Mouse (Mus musculus): Measurements from ENCODE around the gene Stab1. TPM values are rescaled to one million over a fixed set of nuclear protein-coding genes. Genes with fewer than 3 reads are reported as not detected.
A peak's percentile ranks its signal among the peaks of the same experiment; 100 is the strongest.

Gene Stab1
- polyA plus RNA-seq, 1 experiment from 2014 or later, result 35.0 TPM

DNA sequence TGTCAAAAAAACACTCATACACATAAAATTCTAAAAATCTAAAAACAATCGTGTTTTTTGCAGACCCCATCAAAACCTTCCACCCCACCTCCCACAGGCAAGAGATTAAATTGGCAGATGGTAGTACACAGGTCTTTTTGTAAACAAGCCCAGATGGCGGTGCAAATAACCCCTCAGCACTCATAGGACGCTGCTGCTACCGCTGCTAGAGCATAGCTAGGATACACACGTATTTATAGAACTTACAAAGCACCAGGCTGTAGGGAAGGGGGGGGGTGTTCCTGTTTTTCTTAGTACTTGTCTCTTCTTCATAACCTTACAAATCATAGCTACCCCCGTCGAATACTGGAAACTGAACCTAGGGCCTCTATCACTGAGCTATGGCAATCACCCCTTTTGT is 25.4 kb upstream of the Stab1 start:
- no peaks in the 10 kb centered on the region for H3K9me3 ChIP-seq
- H3K27me3 ChIP-seq (replicated peaks), result no peaks in the 10 kb centered on the region
- H3K4me3 ChIP-seq (replicated peaks), result no peak overlapping the region
- 0 out of 2 replicates have a peak, but pooled peaks cover 4% of the 10 kb centered on the region for H3K4me1 ChIP-seq
- 74% methylated on average over 7 of the region's 7 CpGs for WGBS
- no peak for ATAC-seq (ENCODE audit: insufficient read depth, low FRiP score, low read depth)
- peaks cover 46% of the 10 kb centered on the region for H3K36me3 ChIP-seq
- no peak overlapping the region for H3K27ac ChIP-seq
- H3K9ac ChIP-seq, result no peak overlapping the region
- no peak overlapping the region for H3K4me2 ChIP-seq

DNA sequence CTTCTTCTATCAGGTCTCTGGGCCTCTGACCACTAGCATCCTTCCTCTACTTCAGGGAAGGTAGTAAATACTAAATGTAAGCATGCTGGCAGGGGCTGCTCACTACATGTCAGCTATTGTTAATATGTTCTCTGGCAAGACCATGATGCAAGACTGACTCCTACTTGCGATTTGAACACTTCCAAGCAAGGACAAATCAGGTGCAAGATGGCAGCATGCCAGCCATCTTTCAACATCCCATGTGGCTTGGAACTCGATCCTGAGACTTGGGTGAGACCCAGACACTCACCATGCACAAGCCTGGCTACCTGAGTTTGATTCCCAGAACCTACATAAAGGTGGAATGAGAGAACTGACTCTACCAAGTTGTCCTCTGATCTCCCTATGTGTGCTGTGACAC is 23.5 kb upstream of the Stab1 start:
- Histone ChIP-seq H3K27ac (no peak overlapping the region), H3K9ac (no peak overlapping the region), H3K4me1 (0 out of 2 replicates have a peak, but pooled peaks cover 4% of the 10 kb centered on the region), H3K36me3 (peaks cover 63% of the 10 kb centered on the region), H3K4me2 (no peak overlapping the region), H3K27me3 (replicated peaks) (no peaks in the 10 kb centered on the region), H3K4me3 (replicated peaks) (no peak overlapping the region), H3K9me3 (no peaks in the 10 kb centered on the region)
- no peak for ATAC-seq (ENCODE audit: insufficient read depth, low FRiP score, low read depth)
- 61% methylated on average over 2 of the region's 2 CpGs for WGBS

DNA sequence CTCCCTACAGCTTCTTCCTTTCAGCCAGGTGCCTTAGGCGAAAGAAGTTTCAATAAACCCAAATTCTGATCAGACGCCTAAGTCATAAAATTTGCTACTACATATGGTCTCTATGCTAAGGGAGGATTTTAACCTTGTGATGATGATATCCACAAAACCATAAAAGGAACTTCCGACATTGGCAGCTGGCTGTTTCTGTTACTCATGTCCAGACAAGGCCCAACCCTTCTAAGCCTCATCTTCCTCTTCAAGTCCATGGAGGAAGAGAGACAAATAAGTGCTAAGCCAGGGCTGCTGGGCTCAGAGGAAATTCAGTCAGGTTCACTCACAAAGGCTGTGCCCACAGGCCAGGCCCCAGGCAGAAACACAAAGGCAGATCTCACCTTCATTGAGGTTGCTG is 20.9 kb upstream of the Stab1 start:
- H3K4me3 ChIP-seq (replicated peaks), result no peak overlapping the region
- no peak overlapping the region for H3K4me2 ChIP-seq
- no peaks in the 10 kb centered on the region for H3K27me3 ChIP-seq (replicated peaks)
- ATAC-seq (ENCODE audit: insufficient read depth, low FRiP score, low read depth), result no peak
- H3K4me1 ChIP-seq, result no peaks in the 10 kb centered on the region
- peak overlapping the region; percentile 33; the same call in 1 of the 2 replicates for H3K27ac ChIP-seq
- WGBS, result 80% methylated on average over 3 of the region's 3 CpGs
- H3K9ac ChIP-seq, result no peak overlapping the region
- peaks cover 79% of the 10 kb centered on the region for H3K36me3 ChIP-seq
- no peaks in the 10 kb centered on the region for H3K9me3 ChIP-seq

DNA sequence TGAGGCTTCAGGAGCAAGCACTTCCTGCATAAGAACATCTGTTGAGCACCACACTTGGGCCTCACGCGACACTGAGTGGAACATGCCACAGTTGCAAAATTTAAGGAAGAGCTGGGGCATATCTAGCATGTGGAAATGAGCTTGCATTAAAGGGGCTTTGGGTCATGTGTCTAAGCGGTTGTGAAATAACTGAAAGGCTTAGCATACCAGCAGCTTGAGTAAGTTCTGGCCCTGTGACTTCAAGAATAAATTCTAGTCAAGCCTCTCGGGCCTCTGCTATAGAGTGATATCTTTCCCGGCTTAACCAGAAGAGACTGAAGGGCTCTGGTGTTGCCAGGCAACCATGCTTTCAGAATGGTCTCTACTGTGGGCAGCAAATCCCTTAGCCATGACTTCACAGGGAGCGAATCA is 20.3 kb upstream of the Stab1 start:
- Histone ChIP-seq H3K4me1 (no peaks in the 10 kb centered on the region), H3K9ac (no peak overlapping the region), H3K36me3 (peaks cover 84% of the 10 kb centered on the region), H3K4me3 (replicated peaks) (no peak overlapping the region), H3K27me3 (replicated peaks) (no peaks in the 10 kb centered on the region), H3K27ac (peak overlapping the region; percentile 33; the same call in 1 of the 2 replicates), H3K4me2 (no peak overlapping the region), H3K9me3 (no peaks in the 10 kb centered on the region)
- ATAC-seq (ENCODE audit: insufficient read depth, low FRiP score, low read depth), result no peak
- WGBS, result 66% methylated on average over 6 of the region's 6 CpGs

DNA sequence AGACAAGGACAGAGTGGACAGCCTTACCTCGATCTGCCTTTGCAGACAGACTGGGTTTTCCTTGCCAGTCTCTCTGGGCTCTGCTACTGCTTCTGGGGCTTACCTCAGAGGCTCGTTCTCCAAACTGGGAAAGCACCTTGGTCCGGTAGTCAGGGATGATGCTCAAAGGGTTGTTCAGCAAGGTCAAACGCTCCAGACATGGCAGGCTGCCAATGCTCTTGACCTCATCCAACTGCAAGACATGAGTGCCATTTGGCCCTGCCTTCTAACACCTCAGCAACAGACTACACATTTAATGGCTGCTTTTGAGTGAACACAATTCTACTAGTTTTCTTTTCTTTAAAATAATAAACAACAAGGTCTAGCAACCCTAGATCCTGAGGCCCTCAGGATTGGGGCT is 18.2 kb upstream of the Stab1 start:
- Histone ChIP-seq H3K4me3 (replicated peaks) (no peak overlapping the region), H3K9ac (no peak overlapping the region), H3K4me1 (no peaks in the 10 kb centered on the region), H3K4me2 (no peak overlapping the region), H3K27ac (no peak overlapping the region), H3K9me3 (no peaks in the 10 kb centered on the region), H3K27me3 (replicated peaks) (no peaks in the 10 kb centered on the region), H3K36me3 (peaks cover 96% of the 10 kb centered on the region)
- 75% methylated on average over 4 of the region's 4 CpGs for WGBS
- no peak for ATAC-seq (ENCODE audit: insufficient read depth, low FRiP score, low read depth)

DNA sequence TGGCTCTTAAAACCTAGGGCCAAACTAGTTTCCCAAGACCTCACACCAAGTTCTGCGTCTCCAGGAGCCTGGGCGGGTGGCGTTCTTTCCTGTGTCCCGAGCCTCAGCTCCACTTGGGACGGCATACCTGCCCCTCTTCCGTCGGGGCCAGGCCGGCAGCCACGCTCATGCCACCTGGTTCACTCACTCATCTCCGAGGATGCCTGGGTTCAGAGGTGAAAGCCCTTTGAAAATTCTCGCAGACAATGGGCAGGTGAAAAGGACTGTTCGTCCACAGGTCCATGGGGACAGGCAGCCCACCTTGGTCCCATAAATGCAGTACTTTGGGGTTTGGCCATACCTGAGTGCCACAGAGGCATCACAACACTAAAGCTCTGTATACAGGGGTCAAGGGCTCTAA is 15.8 kb upstream of the Stab1 start:
- Histone ChIP-seq H3K4me3 (replicated peaks) (no peak overlapping the region), H3K9me3 (no peaks in the 10 kb centered on the region), H3K4me1 (no peaks in the 10 kb centered on the region), H3K27me3 (replicated peaks) (no peaks in the 10 kb centered on the region), H3K36me3 (peaks cover 94% of the 10 kb centered on the region), H3K27ac (no peak overlapping the region), H3K4me2 (no peak overlapping the region), H3K9ac (no peak overlapping the region)
- ATAC-seq (ENCODE audit: insufficient read depth, low FRiP score, low read depth), result no peak
- 89% methylated on average over 12 of the region's 12 CpGs for WGBS

DNA sequence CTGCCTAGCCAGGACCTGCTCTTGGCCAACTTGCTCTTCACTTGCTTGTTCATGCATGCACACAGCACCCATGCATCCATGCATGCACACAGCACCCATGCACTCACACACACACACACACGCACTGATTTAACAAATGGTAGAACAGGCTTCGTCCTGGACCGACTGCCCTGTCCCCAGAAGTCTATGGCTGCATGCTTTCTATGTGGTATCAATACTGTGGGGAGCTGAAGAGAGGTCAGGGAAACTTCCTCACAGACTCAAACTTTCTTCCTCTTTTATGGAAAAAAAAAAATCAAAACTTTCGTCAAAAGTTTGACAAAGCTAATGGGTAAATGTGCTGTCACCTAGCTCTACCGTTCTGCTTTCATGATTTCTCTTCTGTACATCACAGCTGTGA is 15.1 kb upstream of the Stab1 start:
- Histone ChIP-seq H3K9me3 (no peaks in the 10 kb centered on the region), H3K4me3 (replicated peaks) (no peak overlapping the region), H3K27me3 (replicated peaks) (no peaks in the 10 kb centered on the region), H3K9ac (no peak overlapping the region), H3K4me1 (no peaks in the 10 kb centered on the region), H3K27ac (no peak overlapping the region; the same call in 1 of the 2 replicates), H3K4me2 (no peak overlapping the region), H3K36me3 (peaks cover 95% of the 10 kb centered on the region)
- WGBS, result 84% methylated on average over 5 of the region's 5 CpGs
- no peak for ATAC-seq (ENCODE audit: insufficient read depth, low FRiP score, low read depth)

DNA sequence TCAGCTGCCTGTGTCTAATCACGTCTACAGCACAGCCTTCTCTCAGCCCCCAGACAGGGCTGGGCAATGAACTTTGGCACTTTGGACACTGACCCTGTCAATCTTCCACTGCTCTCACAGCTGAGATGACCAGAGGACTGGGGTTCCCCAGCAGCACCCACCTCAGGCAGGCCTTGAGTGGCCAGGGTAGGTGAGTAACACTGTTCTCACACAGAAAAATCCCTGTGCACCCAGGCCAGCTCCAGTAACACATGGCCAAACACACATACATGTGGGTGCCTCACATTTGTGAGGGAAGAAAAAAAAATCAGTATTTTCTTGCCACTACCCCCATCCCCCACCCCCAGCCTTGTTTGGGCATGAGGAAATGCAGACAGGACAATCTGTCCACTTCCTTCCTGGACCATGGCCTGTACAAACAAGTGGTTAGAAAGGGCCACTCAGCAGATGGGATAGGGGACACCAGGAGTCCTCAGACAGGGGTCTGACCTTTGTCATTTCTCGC is 14.4 kb upstream of the Stab1 start:
- Histone ChIP-seq H3K4me3 (replicated peaks) (no peak overlapping the region), H3K27ac (no peak overlapping the region; the same call in 1 of the 2 replicates), H3K36me3 (peaks cover 93% of the 10 kb centered on the region), H3K9me3 (no peaks in the 10 kb centered on the region), H3K27me3 (replicated peaks) (no peaks in the 10 kb centered on the region), H3K4me1 (no peaks in the 10 kb centered on the region), H3K4me2 (no peak overlapping the region), H3K9ac (no peak overlapping the region)
- 57% methylated on average over 2 of the region's 2 CpGs for WGBS
- ATAC-seq (ENCODE audit: insufficient read depth, low FRiP score, low read depth), result no peak

DNA sequence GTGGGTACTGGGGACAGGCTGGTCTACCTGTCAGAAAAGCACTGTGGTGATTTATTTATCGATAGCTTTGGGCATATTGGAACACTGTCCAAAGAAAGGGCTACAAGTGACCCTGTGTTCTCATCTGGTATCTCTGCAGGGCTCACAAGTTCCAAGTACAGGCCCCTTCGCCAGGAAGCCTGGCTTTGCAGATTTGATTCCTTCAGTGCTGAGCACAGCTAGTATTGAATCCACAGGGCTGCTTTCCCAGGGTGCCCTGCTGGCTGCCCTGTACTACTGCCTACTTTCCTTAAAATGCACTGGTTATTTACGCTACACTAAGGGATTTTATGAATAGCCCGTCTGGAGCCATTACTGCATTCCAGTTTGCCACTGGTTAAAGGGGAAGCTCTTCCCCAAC is 13.1 kb upstream of the Stab1 start:
- Histone ChIP-seq H3K9me3 (no peaks in the 10 kb centered on the region), H3K27ac (no peak overlapping the region), H3K27me3 (replicated peaks) (no peaks in the 10 kb centered on the region), H3K4me3 (replicated peaks) (no peak overlapping the region), H3K4me1 (no peaks in the 10 kb centered on the region), H3K9ac (no peak overlapping the region), H3K36me3 (peaks cover 92% of the 10 kb centered on the region), H3K4me2 (no peak overlapping the region)
- WGBS, result 76% methylated on average over 4 of the region's 4 CpGs
- ATAC-seq (ENCODE audit: insufficient read depth, low FRiP score, low read depth), result no peak

DNA sequence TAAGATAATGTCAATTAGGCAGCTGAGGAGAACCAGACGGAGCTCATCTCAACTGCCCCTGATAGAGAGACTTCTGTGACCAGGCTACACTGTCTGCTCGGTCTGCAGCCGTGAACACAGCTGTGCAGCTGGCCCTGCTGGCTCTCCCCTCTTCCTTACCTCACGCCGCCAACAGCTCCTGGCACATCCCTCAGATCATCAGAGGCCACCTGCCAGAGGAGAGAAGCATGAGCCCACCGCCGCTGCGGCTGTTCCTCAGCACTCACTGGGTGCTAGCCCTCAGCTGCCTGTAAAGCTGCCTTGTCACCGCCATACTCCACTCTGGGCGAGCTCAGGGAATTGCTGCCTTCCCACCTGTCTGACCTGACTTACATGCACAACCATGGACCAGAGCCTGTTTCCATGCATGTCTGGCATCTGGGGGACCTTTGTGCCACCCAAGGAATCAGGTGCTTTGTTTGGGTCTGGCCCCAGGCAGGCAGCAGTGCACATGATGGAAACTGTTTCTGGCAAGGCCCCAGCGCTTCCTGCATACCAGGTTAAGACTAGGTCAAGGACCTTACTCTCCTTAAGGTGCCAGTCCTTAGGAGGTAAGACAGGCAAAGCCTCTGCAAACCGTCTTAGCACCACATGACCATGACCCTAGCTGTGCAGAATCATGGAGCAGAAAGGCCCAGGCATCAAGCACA is 11.4 kb upstream of the Stab1 start:
- no peak for ATAC-seq (ENCODE audit: insufficient read depth, low FRiP score, low read depth)
- no peak overlapping the region for H3K4me2 ChIP-seq
- no peak overlapping the region for H3K27ac ChIP-seq
- no peaks in the 10 kb centered on the region for H3K27me3 ChIP-seq (replicated peaks)
- no peak overlapping the region for H3K4me3 ChIP-seq (replicated peaks)
- no peaks in the 10 kb centered on the region for H3K4me1 ChIP-seq
- H3K9me3 ChIP-seq, result no peaks in the 10 kb centered on the region
- H3K9ac ChIP-seq, result no peak overlapping the region
- peaks cover 94% of the 10 kb centered on the region for H3K36me3 ChIP-seq
- WGBS, result 90% methylated on average over 12 of the region's 12 CpGs

DNA sequence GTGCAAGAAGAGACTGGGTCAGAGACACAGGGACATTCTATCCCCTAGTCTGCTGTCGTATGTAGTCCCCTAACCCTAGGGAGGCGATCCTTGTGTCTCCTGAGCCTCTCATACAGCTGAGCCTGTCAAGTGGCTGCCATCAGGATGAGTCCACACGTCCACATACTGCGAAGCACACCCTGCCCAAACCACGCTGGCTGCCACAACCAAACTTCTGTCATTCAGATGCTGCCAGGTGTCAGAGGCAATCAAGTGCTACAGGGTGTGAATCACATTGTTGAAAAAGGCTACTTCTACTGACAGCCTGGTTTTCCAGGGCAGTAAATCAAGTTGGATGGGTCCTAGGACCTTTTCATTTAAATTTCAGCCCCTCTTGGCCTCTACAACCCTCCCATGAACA is 9.3 kb upstream of the Stab1 start:
- Histone ChIP-seq H3K27ac (no peak overlapping the region), H3K27me3 (replicated peaks) (no peaks in the 10 kb centered on the region), H3K4me3 (replicated peaks) (no peak overlapping the region), H3K4me2 (no peak overlapping the region), H3K9ac (no peak overlapping the region), H3K9me3 (no peaks in the 10 kb centered on the region), H3K36me3 (peaks cover 93% of the 10 kb centered on the region), H3K4me1 (no peaks in the 10 kb centered on the region)
- no peak for ATAC-seq (ENCODE audit: insufficient read depth, low FRiP score, low read depth)
- 90% methylated on average over 5 of the region's 5 CpGs for WGBS

DNA sequence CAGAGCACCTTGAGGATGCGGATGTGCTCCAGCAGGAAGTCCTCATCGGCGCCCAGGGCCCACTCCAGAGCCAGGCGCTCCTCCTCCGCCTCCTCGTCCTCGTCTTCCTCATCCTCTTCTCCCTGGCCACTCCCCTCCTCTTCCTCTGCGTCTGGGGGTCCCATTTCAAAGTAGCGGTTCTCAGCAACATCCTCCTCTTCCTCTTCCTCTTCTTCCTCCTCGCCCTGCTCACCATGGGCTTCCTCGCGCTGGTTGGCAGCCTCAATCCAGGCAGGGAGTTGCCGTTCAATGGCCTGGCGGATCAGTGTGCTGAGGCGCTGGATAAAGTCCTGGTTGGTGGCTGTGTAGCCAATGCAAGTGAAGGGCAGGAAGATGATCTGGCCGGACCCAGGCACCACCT is 8.8 kb upstream of the Stab1 start:
- no peaks in the 10 kb centered on the region for H3K27me3 ChIP-seq (replicated peaks)
- no peaks in the 10 kb centered on the region for H3K4me1 ChIP-seq
- H3K9ac ChIP-seq, result no peak overlapping the region
- H3K9me3 ChIP-seq, result no peaks in the 10 kb centered on the region
- no peak overlapping the region for H3K4me3 ChIP-seq (replicated peaks)
- no peak overlapping the region for H3K27ac ChIP-seq
- H3K4me2 ChIP-seq, result no peak overlapping the region
- ATAC-seq (ENCODE audit: insufficient read depth, low FRiP score, low read depth), result no peak
- 89% methylated on average over 16 of the region's 16 CpGs for WGBS
- peaks cover 93% of the 10 kb centered on the region for H3K36me3 ChIP-seq

DNA sequence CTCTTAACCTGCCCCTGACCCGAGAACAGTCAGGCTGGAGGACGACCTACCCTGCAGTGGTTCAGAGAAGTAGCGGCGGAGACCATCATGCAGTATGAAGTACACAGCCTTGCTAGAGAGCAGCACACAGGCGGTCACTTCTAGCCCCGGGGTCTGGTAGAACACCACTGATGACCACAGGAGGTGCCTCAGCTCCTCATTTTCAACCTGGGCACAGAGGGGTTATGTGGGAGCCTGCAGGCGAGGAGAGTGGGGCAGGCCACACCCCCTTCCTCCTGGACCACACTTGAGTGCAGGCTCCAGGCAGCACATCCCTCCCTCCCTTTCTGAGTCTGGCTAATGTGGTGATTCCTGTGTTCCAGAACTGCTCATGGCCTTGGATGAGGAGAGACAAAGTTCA is 5.1 kb upstream of the Stab1 start:
- Histone ChIP-seq H3K27me3 (replicated peaks) (no peaks in the 10 kb centered on the region), H3K4me2 (no peak overlapping the region), H3K4me3 (replicated peaks) (no peak overlapping the region), H3K9me3 (no peaks in the 10 kb centered on the region), H3K9ac (no peak overlapping the region), H3K36me3 (peaks cover 81% of the 10 kb centered on the region), H3K4me1 (no peaks in the 10 kb centered on the region), H3K27ac (no peak overlapping the region)
- ATAC-seq (ENCODE audit: insufficient read depth, low FRiP score, low read depth), result no peak
- WGBS, result 82% methylated on average over 7 of the region's 7 CpGs
